Mouse (Mus musculus) spleen, embryonic (tissue): ENCODE results near the gene Gm21258.
"Not testable (repeated sequence)": the region's sequence is repeated elsewhere in the genome, so short reads cannot be mapped to it uniquely, and the experiment has no call there.

ENCODE experiments used
- CTCF ChIA-PET: fragments of 350-600 bp; sonication (Branson Sonifier 250); formaldehyde crosslinking; loops from one replicate; lab custom pipeline; 2022; lab: Charles Lee

The Gm21258 gene

GRCm38 (mm10) chrY:52779740-52780139 is at the start of gene Gm21258:
TSS of gene Gm21258 (plus strand) at chrY:52780040.
- CTCF ChIA-PET = not testable (repeated sequence)
